Mouse (Mus musculus) cerebellum, postnatal 14 days (tissue): ENCODE measurements at regions not wholly inside any gene's neighbourhood (a gene's known extent, or its start where the extent isn't known, plus 50 kb on each side); places are given as distances from the start of the nearest gene placed in this dataset.

Source experiments
- DNase-seq, 2 experiments: peaks; one replicate each; pipeline ENCODE4 v3.0.0; 2021; ENCODE audit warnings: mixed read lengths in 2 of 2

DNA sequence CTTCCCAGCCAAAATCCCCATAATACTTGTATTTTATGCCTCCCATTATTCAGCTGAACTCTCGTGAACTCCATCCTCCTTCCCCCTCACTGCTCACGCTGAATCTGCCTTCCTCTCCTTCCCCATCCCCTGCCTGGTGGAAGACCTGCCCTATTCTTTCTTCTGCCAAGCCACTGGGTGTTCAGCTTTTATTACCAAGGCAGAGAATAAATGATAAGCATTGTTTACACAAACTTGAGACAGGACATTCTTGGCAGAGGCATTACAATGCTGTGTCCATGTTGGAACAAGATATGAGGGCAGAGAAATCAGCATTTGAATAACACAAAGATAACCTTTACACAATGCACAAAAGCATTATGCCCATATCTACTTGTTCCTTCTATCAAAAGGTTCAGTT, 80.2 kb downstream of the Dhrs2 start:
- no peak for DNase-seq

DNA sequence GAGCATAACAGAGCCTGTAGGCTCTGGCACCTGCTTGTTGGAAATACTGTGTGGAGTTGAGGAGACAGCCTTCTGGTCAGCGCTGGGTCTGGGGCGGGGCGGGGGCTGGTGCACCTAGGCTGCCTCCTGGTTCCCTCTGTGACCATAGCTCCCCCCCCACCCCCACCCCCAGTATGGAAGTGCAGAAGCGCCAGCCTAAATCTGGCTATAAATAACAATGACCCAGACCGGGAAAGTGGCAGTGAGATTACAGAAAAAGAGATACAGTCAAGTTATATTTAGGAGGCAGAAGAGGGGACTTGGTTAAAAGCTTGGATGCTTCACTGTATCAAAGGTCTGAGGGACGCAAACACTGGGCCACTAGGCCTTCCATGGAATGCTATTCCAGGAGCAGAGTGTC, 91.8 kb downstream of the Dhrs2 start:
- DNase-seq = no peak

DNA sequence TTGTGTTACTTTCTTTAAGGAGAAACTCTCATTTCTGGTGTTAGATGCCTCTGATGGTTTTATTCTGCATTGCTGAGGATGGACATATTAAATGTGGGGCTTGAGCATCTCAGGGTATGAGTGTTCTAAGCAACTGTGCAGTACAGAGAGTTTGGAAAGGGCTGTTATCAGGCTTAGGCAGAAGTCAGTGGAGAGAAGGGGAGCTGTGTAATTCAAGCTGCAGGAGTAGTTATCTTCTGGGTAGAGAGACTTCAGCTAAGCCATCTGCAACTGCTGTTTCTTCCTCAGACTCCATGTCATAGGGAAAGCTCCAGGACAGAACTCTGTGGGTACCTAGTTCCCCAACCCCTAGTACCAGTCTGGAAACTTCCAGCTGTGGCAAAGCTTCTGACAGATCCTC, 102.1 kb downstream of the Dhrs2 start:
- DNase-seq = no peak

DNA sequence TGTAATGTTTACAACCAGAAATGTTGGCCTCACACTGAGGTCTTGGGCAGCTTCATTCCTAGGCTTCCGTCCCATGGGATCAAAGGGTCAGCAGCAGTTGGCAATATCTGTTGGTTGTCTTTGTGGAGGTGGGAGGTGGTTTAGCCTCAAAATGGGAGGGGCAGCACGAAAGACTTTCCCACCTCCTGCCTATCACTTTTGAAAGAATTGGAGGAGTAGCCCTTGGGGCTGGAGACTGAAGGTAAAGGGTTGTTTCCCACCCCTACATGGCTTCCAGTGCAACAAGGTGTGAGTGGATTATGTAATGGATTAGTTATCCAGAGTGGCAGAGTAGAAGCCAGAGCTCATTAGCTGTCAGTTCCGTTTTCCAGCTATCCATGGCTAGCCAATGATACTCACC, 102.5 kb downstream of the Dhrs2 start:
- no peak for DNase-seq

DNA sequence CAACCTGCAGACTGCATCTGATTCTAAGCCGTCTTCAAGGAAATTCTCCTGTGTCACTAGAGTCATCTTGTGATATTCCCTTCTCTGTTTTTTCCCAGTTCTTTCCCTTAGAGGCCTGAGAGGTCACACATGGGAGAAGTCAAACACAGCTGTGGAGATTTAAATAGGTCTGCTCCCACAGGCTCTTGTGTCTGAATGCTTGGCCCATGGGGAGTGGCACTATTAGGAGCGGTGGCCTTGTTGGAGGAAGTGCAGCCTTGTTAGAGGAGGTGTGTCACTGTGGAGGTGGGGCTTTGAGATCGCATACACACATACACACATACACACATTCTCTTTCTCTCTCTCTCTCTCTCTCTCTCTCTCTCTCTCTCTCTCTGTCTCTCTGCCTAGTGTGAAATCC, 112.0 kb downstream of the Dhrs2 start:
- no peak for DNase-seq

DNA sequence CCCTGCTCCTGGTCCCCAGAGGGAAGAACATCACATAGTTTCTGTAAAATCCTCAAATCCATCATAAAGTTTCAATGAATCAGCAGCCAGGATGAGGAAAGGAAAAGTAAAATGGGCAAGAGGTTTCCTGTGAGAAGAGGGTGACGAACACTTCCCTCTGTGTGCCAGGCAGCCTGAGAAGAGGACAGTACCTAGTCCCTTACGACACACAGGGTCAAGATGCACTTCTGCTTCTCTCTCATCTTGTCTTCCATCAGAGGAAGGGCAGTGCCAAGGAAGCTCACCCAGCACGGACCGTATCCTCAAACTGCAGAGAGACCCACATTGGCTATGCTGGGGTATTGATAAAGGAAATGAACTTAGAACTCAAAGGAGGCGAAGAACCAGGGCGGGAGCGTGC, 112.5 kb downstream of the Dhrs2 start:
- no peak for DNase-seq

DNA sequence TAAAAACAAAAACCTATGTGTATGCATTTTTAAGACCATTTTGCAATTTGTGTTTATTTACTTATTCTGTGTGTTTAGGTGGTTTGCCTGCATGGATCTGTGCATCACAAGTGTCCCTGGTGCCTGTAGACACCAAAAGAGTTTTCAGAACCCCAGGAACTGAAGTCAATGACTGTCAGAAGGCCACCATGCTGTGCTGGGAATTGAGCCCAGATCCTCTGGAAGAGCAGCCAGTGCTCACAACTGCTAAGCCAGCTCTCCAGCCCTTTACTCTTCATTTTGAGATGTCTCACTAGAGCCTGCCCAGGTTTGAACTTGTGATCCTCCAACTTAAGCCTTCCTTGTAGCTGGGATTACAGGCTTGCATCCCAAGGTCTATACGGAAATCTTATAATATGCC, 113.8 kb downstream of the Dhrs2 start:
- DNase-seq = peak in 1 of 2 experiments; percentile 36

DNA sequence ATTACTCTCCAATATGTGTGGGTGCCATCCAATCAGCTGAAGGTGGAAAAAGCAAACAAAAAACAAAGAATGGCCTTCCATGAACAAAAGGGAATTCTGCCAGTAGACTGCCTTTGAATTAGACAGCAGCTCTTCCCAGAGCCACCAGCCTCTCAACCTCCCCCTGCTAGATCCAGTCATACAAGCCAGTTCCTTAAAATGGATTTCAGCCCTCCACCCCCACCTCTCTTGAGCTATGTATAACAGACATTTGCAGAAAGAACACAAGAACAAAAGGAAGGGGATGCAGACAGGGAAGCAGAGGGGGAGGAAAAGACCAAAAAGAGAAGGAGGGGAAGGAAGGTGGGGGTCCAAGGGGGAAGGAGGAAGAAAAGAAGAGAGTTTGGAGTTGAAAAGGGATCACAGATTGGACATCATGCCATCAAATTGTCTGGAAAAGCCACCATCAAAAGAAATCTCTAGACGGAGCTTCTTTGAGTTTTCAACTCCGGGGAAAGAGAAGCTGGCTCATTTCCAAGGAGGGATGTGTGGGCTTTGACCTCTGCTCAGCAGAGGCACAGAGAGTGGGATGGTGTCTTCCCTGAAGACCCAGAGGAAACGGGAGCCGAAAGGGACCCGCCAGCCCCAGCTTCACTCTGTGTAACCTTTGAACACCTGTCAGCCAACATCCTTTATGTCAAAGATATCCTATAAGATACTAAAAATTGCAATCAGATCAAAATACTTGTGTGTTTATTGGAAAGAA, 114.8 kb downstream of the Dhrs2 start:
- DNase-seq = no peak

DNA sequence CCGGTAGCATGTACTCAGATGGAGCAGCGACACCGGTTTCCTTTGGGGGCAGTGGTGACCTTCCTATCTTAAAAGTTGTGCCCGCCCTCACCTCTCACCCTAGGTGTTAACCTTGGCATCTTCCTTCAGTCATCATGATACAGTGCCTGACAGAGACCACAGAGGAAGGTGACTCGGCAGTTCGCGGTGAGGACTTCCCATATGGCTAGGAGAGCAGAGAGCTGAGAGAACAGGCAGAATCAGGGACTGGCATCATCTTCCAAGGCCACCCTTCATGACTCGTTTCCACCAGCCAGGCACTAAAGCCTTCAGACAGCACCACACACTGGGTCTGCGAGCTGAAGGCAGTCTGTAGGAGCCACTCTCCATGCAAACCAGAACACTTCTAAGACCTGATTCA, 116.2 kb downstream of the Dhrs2 start:
- DNase-seq = peak; percentile 40 to 59

DNA sequence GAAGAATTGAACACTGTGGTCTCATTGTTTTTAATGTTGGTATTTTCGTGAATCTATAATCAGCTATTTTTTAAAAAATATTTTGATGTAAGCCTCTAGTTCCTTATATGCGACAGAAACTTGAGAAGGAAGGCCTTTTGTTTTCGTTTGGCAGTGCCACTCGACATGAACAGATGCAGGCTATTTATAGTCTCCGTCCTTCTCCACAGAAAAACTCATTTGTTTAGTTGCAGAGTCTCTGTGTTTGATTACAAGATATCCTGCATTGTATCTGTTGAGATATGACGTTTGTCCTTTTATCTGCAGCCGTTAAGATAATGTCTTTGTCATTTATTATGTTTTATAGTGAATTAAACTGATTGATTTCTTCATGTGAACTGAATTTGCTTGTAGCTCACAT, 116.7 kb downstream of the Dhrs2 start:
- DNase-seq = peak in 1 of 2 experiments; percentile 49

DNA sequence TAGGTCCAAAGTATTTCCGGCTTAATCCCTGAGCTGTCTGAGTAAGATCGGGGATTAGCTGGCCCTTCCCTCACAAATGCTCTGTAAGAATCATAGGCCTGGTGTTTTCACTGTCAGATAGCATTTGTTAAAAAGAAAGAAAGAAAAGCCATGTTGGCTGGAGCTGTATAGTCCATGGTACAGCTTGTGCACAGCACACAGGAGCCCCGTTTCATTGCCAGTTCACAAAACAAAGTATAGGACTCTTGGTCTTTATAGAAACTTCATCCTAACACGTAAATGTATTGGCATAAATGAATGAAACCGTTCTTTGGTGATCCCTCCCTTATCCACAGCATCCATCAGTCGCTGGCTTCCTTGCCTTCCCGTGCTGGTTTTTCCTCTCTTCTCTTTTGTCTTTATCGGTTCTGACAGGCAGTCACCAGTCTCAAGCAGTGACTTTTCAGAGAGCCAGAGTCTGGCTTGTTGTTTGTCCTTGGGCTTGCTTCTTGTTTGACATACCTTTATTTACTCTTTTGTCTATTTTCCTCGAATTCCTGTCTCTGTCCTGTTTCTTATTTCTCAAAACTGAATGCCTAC, 117.3 kb downstream of the Dhrs2 start:
- DNase-seq = peak in 1 of 2 experiments; percentile 13

DNA sequence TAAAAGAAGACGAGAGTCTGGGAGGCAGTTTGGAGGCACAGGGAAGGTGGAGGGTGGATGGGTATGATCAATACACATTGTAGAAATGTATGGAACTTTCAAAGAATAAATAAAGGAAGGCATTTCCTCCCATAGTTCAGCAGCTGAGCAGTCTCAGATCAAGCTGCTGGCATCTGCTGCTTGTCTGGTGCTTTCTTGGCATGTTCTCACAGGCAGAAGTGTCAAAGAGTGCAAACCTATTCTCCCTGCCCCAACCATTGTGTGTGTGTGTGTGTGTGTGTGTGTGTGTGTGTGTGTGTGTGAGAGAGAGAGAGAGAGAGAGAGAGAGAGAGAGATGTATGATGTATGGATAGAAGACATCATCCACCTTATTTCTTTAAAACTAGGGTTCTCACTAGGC, 121.5 kb downstream of the Dhrs2 start:
- DNase-seq = peak; percentile 43 to 52

DNA sequence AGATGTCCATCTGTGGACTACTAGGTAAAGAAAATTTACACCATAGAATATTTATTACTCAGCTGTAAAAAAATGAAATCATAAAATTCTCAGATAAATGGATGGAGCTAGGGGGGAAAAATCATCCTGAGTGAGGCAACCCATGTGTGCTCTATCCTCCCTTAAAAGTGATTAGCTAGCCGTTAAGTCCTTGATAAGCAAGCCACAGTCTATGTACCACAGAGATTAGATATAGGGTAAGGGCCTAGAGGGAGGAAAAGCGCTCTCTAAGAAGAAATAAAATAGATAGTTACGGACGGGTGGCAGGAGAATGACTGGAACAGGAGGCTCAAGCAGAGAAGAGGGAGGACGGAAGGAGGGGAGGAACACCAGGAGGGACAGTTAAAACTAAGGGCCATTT, 122.1 kb downstream of the Dhrs2 start:
- no peak for DNase-seq

DNA sequence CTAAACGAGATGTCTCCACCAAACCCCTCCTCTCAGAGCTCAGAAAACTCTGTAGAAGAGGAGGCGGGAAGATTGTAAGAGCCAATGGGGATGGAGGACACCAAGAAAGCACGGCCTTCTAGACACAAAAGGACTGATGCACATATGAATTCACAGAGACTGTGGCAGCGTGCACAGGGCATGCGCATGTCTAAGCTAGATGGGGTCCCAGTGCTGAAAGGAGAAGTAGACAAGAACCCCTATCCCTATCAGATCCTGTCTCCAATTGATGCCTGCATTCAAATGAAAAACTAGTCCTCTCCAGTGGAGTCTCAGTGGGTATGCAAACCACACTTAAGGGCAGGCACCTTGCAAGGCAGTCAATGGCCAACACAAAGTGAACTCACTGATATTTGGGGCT, 123.3 kb downstream of the Dhrs2 start:
- no peak for DNase-seq

DNA sequence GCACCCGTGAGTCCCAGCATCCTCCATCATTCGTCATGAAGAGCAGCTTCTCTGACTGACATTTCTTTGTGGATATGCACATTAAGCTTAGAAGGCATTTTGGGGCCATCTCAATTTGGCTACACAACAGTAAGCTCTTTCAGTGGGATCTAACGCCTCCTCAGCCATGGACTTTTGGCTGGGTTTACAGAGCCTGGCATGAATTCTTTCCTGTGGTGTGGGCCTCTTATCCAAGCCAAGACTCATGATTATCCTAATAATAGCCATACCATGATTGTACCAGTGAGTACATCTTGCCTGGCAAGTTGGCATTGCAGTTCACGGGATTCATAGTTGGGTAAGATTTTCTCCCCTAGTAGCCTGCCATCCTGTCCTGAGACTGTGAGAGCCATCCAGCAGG, 126.3 kb downstream of the Dhrs2 start:
- DNase-seq = peak; percentile 83 to 92

DNA sequence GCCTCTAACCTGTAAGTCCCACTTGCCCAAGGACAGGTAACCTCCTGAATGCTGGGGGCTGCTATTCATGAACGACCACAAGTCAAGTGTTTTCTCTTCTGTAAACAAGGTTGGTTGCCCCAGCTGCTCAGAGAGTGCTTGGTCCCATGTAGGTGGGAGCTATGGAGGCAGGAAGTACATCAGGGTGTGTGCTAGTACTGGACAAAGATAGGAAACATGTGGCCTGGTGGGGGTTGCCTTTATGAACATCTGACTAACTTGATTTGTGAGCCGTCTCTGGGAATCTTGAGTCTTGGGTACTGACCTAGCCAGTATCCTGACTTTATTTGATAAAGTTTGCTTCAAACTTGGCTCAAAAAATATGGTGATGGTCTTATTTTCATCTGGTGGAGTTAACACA, 121.3 kb upstream of the Dhrs4 start:
- no peak for DNase-seq

DNA sequence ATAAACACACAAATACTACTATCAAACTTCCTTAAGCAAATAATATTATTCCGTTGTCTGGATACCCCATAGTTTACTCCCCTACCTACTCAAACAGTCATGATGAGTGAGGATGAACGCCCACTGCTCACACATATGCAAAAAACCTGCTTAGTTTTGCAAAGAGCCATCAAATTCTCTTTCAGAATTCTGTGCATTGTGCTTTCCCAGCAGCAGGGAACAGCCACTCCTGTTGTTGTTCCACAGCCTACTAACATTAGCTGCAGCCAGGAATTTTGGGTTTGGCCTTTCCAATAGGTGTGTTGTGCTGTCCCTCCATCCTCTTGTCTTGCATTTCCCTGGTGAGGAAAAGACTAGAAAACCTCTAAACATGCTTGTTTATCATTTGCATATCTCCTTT, 120.1 kb upstream of the Dhrs4 start:
- no peak for DNase-seq

DNA sequence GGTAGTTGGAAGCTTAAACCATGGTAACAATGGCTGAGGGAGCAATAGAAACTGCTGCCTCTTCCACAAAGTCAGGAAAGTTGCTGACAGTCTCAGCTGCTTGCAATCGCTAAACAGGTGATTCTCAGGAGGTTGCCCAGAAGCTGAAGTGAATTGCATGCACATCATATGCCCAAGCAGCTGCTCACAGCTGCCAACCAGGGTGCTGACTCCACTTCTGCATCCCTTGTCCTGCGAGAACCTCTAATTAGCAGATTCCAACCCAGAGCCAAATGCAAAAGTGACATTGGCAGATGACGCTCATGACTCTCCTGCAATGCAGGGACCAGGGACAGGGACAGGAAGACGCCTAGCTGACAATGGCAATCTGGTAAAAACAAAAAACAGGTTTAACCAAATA, 116.2 kb upstream of the Dhrs4 start:
- DNase-seq = no peak

DNA sequence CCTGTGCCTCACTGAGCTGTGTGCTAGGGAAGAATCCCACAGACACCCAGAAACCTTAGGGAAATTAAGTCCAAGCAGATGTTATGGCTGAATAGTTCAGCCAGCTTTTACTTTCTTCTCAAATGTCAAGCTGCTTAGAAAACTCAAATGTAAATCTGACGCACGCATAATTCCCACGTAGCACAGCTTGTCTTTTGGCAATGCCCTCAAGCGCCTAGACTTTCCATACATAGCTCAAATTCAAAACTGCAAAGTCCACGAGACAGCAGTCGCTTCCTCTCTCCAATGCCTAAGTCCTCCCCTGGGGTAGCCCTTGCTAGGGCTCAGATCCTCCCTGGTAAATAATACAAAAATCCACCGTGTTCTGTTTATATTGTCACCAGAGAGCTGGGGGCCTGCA, 115.8 kb upstream of the Dhrs4 start:
- DNase-seq = no peak

DNA sequence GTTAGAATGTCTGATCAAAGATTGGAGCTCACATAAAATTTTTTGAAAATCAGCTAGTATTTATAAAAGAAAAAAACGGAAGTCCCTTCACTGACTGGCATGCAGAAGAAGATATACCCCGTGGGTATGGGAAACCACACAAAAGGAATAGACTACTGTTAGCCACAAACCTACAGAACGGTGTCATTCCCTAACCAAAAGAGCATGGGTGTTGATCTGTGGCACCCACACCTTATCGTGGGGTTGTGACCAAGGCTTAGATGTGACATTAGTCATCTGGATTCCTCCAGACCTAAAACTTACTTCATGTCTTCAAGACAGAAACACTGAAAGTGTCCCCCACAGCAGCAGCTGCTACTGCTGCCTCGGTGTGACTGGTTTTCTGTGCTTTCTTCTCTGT, 108.2 kb upstream of the Dhrs4 start:
- DNase-seq = no peak

DNA sequence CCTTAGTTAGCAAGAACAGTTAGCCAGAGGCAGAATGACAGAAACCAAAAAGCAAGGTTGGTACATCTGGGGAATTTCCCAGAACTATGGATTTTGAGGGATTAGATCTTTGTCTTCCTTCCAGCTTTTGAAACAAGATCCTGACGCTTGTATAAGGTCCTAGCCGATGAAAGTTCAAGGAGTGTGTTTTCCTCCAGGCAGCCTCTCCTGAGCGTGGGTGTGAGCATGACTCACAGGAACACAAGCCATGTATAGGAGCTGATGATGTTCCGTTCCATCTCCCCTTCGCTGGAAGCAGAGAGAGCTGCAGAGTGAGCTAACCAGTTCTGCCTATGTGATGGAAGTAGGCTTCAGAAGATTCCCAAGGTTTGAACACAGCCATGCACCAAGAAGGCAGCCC, 105.6 kb upstream of the Dhrs4 start:
- no peak for DNase-seq

DNA sequence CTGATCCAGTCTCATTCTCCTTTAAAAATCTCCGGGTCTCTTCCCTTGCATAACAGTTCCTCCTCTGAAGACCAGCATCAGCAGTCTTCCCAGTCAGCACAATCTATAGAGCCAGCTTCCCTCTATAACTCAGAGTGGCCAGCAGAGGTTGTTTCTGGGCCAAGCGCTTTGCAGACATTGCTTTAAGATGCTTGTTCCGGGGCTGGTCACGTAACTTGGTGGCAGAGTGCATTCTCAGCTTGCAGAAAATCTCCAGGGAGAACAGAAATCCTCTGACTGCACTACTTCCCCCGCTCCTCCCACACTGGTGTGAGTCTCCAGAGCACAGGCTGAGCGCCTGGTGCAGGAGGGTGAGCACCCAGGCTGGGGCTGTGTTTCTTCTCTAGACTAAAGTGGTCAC, 91.8 kb upstream of the Dhrs4 start:
- DNase-seq = peak; percentile 11 to 16

DNA sequence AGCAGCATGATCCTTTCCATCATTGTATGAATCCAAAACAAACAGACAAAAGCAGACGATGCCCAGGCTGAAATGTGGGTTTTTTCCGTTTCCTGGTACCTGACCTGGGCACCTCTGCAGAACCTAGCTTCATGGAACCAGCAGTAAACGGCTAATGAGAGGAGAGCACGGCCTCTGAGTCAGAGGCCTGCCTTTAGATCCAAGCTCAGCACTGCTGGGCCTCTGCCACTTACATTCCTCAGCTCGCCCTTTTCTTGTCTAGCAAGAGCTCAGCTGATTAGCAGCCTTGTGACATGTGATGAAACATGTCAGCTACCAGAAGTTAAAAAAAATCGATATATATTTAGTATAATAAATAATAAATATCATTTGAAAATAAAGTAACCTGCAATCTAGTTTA, 91.2 kb upstream of the Dhrs4 start:
- DNase-seq = no peak

DNA sequence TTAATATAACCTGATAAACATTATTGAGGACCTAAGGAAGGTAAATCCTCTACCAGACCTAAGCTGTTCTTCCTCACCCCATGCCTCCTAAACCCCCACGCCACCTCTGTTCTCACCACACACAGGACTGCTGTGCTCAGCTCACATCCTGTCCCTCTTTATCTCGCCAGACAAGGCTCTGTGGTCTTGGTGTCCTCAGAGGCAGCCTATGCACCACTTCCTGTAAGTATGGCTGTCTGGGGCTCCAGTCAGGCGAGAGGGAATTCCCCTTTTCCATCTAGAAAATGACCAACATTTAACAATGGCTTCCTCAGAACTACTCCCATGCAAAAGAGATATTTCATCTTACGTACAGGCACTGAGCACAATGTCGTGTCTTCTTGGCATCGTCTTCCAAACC, 86.2 kb upstream of the Dhrs4 start:
- DNase-seq = no peak

DNA sequence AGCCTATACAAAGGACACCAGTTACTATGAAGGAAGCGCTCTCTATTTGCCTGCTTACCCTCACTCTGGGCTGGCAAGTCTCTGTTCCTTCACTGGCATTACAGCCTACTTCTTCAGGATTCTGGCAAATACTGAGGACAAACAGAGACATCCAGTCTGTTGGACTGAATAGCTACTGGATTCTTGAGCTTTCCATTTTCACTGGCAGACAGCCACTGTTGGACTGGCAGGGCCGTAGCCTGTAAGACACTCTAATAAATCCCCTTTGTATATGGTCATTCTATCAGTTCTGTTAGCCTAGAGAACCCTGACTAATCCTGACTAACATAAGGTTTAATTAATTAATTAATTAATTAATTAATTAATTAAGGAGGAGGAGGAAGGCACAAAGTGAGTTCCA, 72.4 kb upstream of the Dhrs4 start:
- DNase-seq = peak; percentile 52 to 62
